Mouse (Mus musculus): ENCODE data around the gene Col23a1.
A peak's percentile ranks its signal among the peaks of the same experiment; 100 is the strongest.

Col23a1 gene

GRCm38 (mm10) chr11:51493421-51493820 is 203.7 kb downstream of the Col23a1 start:
- DNase-seq = no peak

DNA sequence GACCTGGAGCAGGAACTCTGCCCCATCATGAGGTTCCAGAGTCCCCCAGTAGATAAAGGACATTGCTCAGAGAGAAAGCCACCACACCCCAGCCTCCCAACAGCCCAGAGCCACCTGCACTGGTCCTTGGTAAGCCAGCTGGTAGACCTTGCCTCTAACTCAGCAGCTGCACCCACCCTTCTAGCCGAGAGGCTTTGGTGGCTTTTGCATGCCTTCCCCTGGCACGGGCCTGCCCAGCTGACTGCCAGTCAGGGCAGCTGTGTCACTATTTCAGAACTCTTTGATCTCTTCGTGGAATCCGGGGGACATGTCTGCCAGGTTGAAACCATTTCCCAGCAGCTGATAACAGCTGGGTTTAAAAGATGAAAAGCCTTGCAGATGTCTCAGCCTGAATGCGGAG is 204.5 kb downstream of the Col23a1 start:
- DNase-seq = no peak

DNA sequence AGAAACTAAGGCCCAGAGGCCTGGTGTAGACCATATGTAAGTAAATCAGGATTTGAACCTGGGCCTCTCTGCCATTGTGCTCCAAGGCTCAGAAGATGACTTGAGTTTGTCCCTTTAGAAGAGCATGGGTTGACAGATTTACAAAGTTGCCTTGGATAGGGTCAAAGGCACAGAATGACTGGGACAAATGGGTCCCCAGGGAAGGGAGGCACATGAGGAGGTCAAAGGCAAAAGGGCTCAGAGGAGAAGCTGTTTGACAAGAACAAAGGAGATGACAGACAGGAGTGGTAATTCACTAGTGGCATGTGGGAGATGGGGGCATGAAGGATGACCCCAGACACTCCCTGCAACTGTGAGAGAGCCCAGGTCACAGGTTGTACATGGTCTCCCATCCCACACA is 210.1 kb downstream of the Col23a1 start:
- DNase-seq = no peak

- DNase-seq = no peak
Observed at GRCm38 (mm10) chr11:51502431-51502851, 212.7 kb downstream of the Col23a1 start.

GRCm38 (mm10) chr11:51504946-51505345 is 215.2 kb downstream of the Col23a1 start:
- DNase-seq = no peak

DNA sequence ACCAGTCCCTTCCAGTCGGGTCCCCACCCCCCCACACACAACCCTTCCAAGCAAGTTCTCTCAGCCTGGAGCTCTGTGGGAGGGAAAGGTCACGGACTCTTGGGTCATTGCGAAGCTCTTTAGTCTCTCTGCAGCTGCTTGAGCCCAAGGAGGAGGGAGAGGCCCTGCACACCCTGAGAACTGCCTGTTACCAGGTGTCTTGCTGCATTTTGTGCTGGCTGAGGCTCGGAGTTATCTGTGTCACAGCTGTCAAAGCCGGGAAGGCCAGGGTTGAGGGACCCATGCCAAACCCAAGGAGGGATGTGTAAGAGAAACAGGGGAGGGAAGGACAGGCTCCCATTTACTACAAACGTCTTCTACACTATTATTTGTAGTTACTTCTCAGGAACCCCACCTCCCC is 218.3 kb downstream of the Col23a1 start:
- no peak for DNase-seq

- DNase-seq = no peak
Observed at GRCm38 (mm10) chr11:51509211-51509610, 219.5 kb downstream of the Col23a1 start.

GRCm38 (mm10) chr11:51513019-51513418 is 223.3 kb downstream of the Col23a1 start:
- DNase-seq = no peak

DNA sequence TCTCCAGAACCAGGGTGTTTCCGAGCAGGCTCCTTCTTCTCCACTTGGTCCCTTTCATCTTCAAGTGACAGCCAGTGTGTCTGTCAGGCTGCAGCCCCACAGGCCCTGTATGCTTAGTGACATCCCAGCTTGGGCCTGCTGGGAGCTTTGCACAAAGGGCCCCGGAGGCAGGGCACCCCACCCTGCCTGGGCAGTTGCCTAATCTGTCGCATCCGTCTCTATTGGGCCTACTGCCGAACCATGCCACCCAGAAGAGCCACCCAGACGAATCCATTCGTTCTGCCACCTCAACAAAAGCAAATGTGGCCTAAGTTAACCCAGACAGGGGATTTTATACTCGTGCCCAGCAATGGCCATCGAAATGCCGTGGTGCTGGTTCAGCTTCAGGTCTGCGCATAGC is 225.6 kb downstream of the Col23a1 start:
- no peak for DNase-seq

DNA sequence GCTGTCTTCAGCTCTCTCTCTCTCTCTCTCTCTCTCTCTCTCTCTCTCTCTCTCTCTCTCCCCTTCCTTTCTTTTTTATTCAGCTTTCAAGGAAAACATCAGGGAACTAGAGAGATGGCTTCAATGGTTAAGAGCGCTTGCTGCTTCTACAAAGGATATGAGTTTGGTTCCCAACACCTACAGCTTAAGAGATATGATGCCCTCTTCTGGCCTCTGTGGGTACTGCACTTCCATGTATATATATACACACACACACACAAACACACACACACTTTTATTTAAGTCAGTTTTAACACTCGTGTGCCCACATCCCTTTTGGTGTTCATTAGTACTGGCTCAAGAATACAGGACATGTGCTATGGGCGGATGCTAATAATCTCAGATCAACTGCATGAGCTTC is 228.4 kb downstream of the Col23a1 start:
- DNase-seq = no peak

DNA sequence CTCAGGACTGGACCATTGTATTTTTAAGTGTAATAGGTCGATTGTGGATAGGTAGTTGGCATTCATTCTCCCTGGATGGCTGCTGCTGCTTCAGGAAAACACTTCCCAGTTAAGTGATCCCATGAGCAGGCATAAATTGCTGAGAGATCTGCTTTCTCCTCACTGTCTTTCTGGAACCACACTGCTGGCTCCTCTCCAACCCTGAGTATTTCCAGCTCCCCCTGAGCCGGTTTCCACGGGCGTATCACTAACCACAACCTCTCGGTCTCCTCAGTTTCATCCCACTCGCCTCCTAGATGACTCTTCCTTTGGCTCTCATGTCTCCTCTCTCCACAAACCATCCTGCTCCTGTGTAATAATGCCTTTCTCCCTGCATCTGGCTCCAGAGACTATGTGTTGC is 228.9 kb downstream of the Col23a1 start:
- DNase-seq = no peak

GRCm38 (mm10) chr11:51521440-51521839 is 231.7 kb downstream of the Col23a1 start:
- DNase-seq = no peak

DNA sequence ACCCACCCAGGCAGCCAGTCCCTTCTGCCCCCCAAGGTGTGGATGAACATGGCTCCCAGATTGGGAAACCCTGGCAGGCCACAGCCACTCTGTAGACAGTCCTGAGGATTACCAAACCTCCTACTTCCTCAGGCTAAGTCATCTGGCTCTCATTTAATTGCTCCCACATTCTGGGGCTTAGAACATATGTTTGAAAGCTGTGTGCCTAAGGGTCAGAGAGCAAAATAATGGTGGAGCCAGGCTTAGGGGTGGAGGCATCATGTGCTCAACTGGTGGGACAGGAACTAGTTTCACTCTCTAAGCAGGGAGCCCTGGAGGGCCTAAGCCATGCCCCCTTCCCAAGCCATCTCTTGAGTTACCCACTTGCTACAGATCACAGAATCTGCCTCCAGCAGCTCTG is 233.5 kb downstream of the Col23a1 start:
- DNase-seq = no peak

GRCm38 (mm10) chr11:51523625-51524024 is 233.9 kb downstream of the Col23a1 start:
- DNase-seq = no peak

- no peak for DNase-seq
Observed at GRCm38 (mm10) chr11:51526631-51527161, 237.0 kb downstream of the Col23a1 start.

DNA sequence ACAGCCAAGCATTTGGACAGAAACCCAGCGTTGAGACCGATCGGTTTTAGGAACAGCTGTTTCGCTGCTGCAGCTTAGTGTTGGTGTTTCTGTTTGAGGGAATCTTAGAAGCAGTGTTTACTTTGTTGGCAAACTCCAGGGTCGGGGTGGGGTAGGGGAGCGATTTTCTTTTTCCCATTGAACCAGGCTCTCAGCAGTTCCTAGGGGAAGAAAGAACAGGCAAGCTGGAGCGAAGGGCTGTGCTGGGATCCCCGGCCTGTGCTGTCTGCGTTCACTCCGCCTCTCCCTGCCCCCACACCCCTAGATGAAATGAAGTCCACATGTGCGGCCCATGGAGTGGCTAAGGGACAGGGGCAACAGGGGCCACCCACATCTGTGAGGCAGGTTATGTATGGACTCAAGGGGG is 243.4 kb downstream of the Col23a1 start:
- no peak for DNase-seq

DNA sequence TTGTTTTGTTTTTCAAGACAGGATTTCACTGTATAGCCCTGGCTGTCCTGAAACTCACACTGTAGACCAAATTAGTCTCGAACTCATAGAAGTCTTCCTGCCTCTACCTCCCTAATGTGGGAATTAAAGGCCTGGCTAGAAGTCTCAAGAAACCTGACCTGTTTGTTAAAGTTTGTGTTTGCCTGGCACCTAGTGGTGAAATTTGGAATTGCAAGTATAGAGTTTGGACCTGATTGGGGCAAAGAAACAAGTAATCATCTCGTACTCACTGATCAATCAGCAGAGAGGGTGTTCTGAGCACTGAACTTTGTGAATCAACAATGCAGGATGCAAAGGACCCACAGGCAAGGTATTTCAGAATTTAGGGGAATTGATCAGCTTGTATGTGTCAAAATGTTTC is 244.6 kb downstream of the Col23a1 start:
- peak; percentile 29 to 59 for DNase-seq

DNA sequence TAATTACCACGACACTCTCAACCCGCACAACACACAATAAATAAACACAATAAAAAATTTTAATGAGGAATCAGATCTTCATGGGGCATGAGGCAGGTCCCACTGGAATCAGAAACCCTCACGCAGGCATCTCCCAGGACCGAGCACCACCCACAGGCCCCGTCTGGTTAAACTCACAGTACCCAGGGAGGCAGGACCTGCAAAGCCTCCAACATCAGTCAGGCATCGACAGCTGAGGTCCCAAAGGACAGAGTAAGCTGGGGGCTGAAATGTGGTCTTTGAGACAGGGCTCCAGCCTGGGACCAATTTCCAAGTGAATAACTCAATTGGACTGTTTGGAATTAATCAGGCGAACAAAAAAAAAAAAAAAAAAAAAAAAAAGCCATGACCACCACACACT is 248.7 kb downstream of the Col23a1 start:
- no peak for DNase-seq

DNA sequence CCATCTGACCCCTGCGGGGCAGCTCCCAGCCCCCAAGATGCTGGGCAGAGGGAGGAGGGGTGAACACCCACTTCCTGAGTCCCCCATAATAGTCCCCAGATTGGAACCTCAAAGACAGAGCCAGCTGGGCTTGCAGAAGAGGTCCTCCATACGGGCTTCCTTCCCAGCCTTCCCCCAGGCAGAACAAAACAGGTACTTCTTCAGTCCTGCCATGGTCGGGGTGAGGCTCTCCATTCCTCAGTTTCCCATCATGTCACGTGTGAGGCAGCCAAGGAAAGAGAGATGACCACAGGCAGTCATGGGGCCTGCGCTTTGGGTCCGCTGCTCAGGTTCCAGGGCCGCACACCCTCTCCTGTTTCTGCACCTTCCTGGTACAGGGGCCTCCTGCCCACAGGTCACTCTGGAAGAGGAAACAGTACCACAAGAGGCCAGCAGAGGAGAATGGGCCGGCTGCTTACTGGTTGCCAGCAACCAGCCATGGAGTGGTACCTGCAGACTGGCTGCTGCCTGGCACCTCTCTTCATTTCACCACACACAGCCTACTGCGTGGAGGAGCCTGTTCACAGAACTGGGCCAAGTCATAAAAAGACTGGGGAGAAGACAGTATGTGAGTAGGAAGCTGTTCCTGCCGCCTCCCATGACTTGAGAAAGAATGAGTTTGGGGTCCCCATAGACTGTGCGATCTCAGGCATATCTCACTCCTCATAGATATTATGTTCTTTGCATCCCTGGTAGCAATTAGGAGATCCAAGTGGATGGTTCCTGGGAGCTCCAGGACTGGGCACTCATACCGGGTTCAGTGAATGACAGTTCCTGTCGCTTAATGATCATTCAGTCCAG is 249.4 kb downstream of the Col23a1 start:
- DNase-seq = peak in 1 of 2 experiments; percentile 4

DNA sequence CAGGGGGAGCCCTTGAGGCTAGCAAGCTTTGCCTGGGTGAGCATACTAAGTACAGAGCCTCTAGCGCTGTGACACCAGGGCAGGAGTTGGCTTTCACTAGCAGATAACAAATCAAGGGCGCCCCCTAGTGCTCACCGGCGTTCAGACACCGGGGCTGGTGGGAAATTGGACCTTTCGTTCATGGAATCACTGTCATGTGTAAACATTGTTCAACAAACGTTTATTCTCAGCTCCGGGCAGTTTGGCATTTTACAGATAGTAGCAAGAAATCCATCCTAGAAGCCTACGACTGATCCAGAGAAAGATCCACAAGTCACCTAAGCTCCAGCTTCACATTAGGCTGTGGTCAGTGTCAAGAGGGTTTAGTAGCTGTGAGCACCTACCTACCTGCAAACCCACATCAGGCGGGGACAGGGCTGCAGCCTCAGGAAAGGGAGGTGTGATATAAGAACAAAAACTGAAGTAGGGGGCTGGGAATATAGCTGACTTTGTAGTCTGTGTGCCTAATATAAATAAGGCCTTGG is 250.1 kb downstream of the Col23a1 start:
- DNase-seq = peak; percentile 92

GRCm38 (mm10) chr11:51542424-51542823 is 252.7 kb downstream of the Col23a1 start:
- DNase-seq = no peak

DNA sequence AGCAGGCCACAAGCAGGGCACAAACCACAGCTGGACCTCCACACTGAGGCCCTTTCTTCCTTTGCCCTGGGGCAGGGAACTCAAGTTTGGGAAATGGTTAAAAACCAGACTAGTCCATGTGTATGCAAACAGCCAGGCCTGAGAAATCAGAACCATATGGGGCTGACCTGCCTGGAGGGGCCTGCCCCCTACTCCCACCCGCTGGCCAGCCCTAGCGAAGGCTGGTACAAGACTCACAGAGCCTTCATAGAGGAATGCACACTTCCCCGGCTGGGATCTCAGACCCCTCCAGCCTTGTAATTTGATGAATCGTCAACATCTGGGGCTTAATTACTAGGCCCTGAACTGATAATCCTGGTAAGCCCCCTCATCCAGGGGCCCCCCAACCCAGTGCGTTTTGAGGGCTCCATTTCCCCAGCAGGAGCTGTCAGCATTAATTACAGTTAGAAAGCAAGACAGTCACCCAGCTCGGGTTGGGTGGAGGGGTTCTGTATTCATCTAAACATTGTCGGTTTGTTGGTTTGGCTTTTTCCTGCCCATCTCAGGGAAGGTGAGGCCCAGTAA is 253.8 kb downstream of the Col23a1 start:
- DNase-seq = no peak

GRCm38 (mm10) chr11:51544413-51544812 is 254.7 kb downstream of the Col23a1 start:
- DNase-seq = no peak

- no peak for DNase-seq
Observed at GRCm38 (mm10) chr11:51545811-51546210, 256.1 kb downstream of the Col23a1 start.

Data from cerebellum, adult 18-20 months (tissue).